ENCODE assay signal across 8 mouse cellular contexts in the genomic region with DNA sequence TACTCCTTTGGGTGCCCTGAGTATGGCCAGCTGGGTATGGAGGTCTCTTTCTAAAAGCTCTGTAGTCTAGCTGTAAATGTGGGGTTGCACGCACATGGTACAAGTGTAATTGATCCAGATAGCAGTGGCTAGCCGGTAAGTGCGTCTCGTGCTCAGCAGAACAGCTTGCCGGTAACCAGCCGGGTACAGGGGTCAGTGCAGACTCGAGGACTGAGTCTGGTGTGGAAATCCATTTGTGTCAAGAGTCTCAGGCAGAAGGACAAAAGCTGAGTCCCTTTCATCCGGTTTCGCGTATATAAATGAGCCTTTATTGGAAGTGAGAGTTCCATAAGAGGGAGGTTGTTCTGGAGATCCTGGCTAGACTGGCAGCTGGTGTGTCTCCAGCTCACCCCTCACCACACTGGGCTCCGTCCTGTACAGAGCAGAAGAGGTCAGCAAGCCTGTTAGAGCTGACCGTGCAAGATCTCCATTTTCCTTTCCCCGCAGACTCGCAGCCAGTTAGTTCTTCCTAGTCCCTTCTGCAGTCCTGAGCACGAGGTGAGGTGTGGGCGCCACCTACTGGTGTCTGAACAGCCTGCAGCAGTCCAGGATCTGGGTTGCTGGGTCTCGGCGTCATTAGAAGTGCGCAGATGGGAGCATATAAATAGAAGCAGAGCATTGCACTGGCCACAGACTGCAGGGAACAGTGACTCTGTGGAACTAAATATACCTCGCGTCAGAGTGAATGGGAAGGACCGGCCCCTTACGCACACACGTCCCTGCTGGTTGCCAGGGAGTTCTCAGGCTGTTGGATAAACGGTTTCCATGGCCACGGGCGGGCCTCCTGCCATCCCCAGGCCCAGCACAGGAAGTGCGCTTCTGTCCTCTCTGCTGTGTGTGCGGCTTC. TPM values are rescaled to one million over a fixed set of nuclear protein-coding genes. Genes with fewer than 3 reads are reported as not detected.
DNase-seq lines count a peak whose midpoint lies in the region; ATAC-seq lines count a peak whose summit lies in the region.

No protein-coding gene starts in this region.

- DNase-seq in CD8-positive naive resting alpha-beta T cell, adult 2 months (ENCODE audit: low read depth in 2 of 2, low spot score in 2 of 2): peak; percentile 69 to 79
- peak; percentile 92 for DNase-seq in forebrain, embryonic 14.5 days (ENCODE audit: low spot score)
- peak; percentile 93 to 96 for DNase-seq in heart, postnatal 14 days
- peak; percentile 96 to 99 for DNase-seq in layer of hippocampus, adult 18-20 months (ENCODE audit: low spot score in 2 of 2)
- DNase-seq in lung, adult 18-20 months: peak; percentile 90 to 93
- peak; percentile 92 for DNase-seq in testis, postnatal 10 days (ENCODE audit: low spot score)

- H3K4me3 ChIP-seq in forebrain, embryonic 14.5 days (ENCODE audit: low read depth, low read length): no peak overlapping the region
- H3K4me3 ChIP-seq in neural tube, embryonic 15.5 days (replicated peaks): no peak overlapping the region

- no peak overlapping the region for H3K4me2 ChIP-seq in forebrain, embryonic 14.5 days (ENCODE audit: low read length)
- H3K4me2 ChIP-seq in neural tube, embryonic 15.5 days: no peak overlapping the region

- peaks cover 99% of the 10 kb centered on the region for H3K36me3 ChIP-seq in forebrain, embryonic 14.5 days (ENCODE audit: control insufficient read depth, insufficient read depth, low read length)
- H3K36me3 ChIP-seq in neural tube, embryonic 15.5 days: peaks cover 85% of the 10 kb centered on the region

- ATAC-seq in cerebellum, adult (ENCODE audit: insufficient number of reproducible peaks, low FRiP score, low TSS enrichment): peak; percentile 97
- ATAC-seq in forebrain, embryonic 14.5 days: peak; percentile 90
- peak; percentile 88 for ATAC-seq in neural tube, embryonic 15.5 days (ENCODE audit: low FRiP score)

- peak overlapping the region; percentile 29; the same call in 1 of the 2 replicates for H3K9ac ChIP-seq in forebrain, embryonic 14.5 days (ENCODE audit: low read length)
- H3K9ac ChIP-seq in neural tube, embryonic 15.5 days (replicated peaks): no peak overlapping the region

- H3K9me3 ChIP-seq in forebrain, embryonic 14.5 days (replicated peaks; ENCODE audit: control insufficient read depth, low read length): no peaks in the 10 kb centered on the region
- no peaks in the 10 kb centered on the region for H3K9me3 ChIP-seq in neural tube, embryonic 15.5 days (replicated peaks)

- WGBS in forebrain, embryonic 14.5 days: 37% methylated on average over 29 of the region's 29 CpGs
- 29% methylated on average over 29 of the region's 29 CpGs for WGBS in neural tube, embryonic 15.5 days

- H3K27me3 ChIP-seq in forebrain, embryonic 14.5 days (replicated peaks; ENCODE audit: control insufficient read depth, insufficient read depth, low read length): no peaks in the 10 kb centered on the region
- H3K27me3 ChIP-seq in neural tube, embryonic 15.5 days (replicated peaks): no peaks in the 10 kb centered on the region

- peak overlapping the region; percentile 48; the same call in 1 of the 2 replicates for H3K27ac ChIP-seq in forebrain, embryonic 14.5 days (ENCODE audit: low read depth, low read length)
- H3K27ac ChIP-seq in neural tube, embryonic 15.5 days (replicated peaks): peak overlapping the region; percentile 69

- H3K4me1 ChIP-seq in forebrain, embryonic 14.5 days (ENCODE audit: control insufficient read depth, insufficient read depth, low read length): 0 out of 2 replicates have a peak, but pooled peaks cover 3% of the 10 kb centered on the region
- H3K4me1 ChIP-seq in neural tube, embryonic 15.5 days: peaks cover 16% of the 10 kb centered on the region

- intact Hi-C loops in heart, postnatal 14 days (cut with DNase I): loop anchor here (1.0 to 5.0 kb wide), 3 partner anchors 34 to 156 kb away; no protein-coding TSS in a partner anchor

RNA-seq across cellular contexts. Expression of gene Rcc2, which starts 13.4 kb away (rescaled TPM):
- 23.1 and 32.8 TPM in 2 replicates for polyA plus RNA-seq in forebrain, embryonic 14.5 days (2014; fragmentation: Nextera tagmentation; extraction: Ambion mirVana)
- 10 to 100 TPM; 19.6 to 27.0 TPM for total RNA-seq in heart, postnatal 14 days (2021)
- total RNA-seq in layer of hippocampus, adult 18-20 months (2021): 10 to 100 TPM; 94.5 to 95.9 TPM
- 16.7 and 16.8 TPM in 2 replicates for polyA plus RNA-seq in neural tube, embryonic 15.5 days (2015; fragmentation: Nextera tagmentation; extraction: Ambion mirVana)

RNA-seq across cellular contexts. Expression of gene Padi6, which starts 28.7 kb away (rescaled TPM):
- polyA plus RNA-seq in forebrain, embryonic 14.5 days (2014; fragmentation: Nextera tagmentation; extraction: Ambion mirVana): not detected in 2 replicates
- total RNA-seq in heart, postnatal 14 days (2021): not detected
- total RNA-seq in layer of hippocampus, adult 18-20 months (2021): under 1 TPM in 1 of 2 experiments, not detected in 1; 0.12 TPM
- 0.65 TPM in 1 of 2 replicates, not detected in the other for polyA plus RNA-seq in neural tube, embryonic 15.5 days (2015; fragmentation: Nextera tagmentation; extraction: Ambion mirVana)

RNA-seq across cellular contexts. Expression of gene Arhgef10l, which starts 47.9 kb away (rescaled TPM):
- 15.0 and 17.7 TPM in 2 replicates for polyA plus RNA-seq in forebrain, embryonic 14.5 days (2014; fragmentation: Nextera tagmentation; extraction: Ambion mirVana)
- total RNA-seq in heart, postnatal 14 days (2021): 10 to 100 TPM; 62.5 TPM
- 10 to 100 TPM; 37.0 to 45.2 TPM for total RNA-seq in layer of hippocampus, adult 18-20 months (2021)
- polyA plus RNA-seq in neural tube, embryonic 15.5 days (2015; fragmentation: Nextera tagmentation; extraction: Ambion mirVana): 23.6 and 26.4 TPM in 2 replicates
